Mouse (Mus musculus) hindbrain, embryonic 14.5 days (tissue): ENCODE results near the gene Vps26b. TPM values are rescaled to one million over a fixed set of nuclear protein-coding genes. Genes with fewer than 3 reads are reported as not detected.

Source experiments
- ATAC-seq: fragments of 200-750 bp; cut with Nextera tagmentation; 2 replicates; pipeline ENCODE4 v1.8.0; 2017; ENCODE audit warnings: moderate number of reproducible peaks, mild to moderate bottlenecking, moderate TSS enrichment, moderate library complexity; ENCODE audit not compliant: low FRiP score
- DNase-seq: peaks from one replicate; pipeline ENCODE4 v3.0.0-alpha.2; 2015; ENCODE audit warnings: low spot score
- H3K27ac ChIP-seq: fragments of 300-500 bp; sonication (generic); 2 replicates; pipeline ENCODE4 v1.5.1; 2014; ENCODE audit warnings: mild to moderate bottlenecking, moderate library complexity
- H3K27me3 ChIP-seq: fragments of 300-500 bp; sonication (generic); 2 replicates; pipeline ENCODE4 v1.6.1; 2014; ENCODE audit warnings: mild to moderate bottlenecking, low read length, mixed read lengths; ENCODE audit not compliant: control insufficient read depth, insufficient read depth
- H3K36me3 ChIP-seq: fragments of 300-500 bp; sonication (generic); replicated peaks from 2 replicates; pipeline ENCODE4 v1.6.1; 2014; ENCODE audit not compliant: control insufficient read depth, insufficient read depth
- H3K4me1 ChIP-seq: fragments of 300-500 bp; sonication (generic); replicated peaks from 2 replicates; pipeline ENCODE4 v1.6.1; 2014; ENCODE audit warnings: antibody characterized with exemption, low read length, mixed read lengths; ENCODE audit not compliant: control insufficient read depth, insufficient read depth
- H3K4me2 ChIP-seq: fragments of 300-500 bp; sonication (generic); replicated peaks from 2 replicates; pipeline ENCODE4 v1.6.1; 2014; ENCODE audit warnings: mild to moderate bottlenecking, moderate library complexity
- H3K4me3 ChIP-seq: fragments of 300-500 bp; sonication (generic); replicated peaks from 2 replicates; pipeline ENCODE4 v1.5.1; 2014; ENCODE audit warnings: mild to moderate bottlenecking, low read length
- H3K9ac ChIP-seq: fragments of 300-500 bp; sonication (generic); 2 replicates; pipeline ENCODE4 v1.6.1; 2014
- H3K9me3 ChIP-seq: fragments of 300-500 bp; sonication (generic); 2 replicates; pipeline ENCODE4 v1.6.1; 2016; ENCODE audit warnings: low read length; ENCODE audit not compliant: control insufficient read depth
- WGBS: fragments of 180-500 bp; shearing (Covaris S2); extraction: QIAGEN DNeasy Blood & Tissue Kit; methylation state at CpG from one replicate; pipeline ENCODE4 v1.1.7; 2014; 5-methylcytosine and 5-hydroxymethylcytosine counted together
- polyA plus RNA-seq: library from polyadenylated mRNA; unstranded; fragments of >200 nt; fragmentation: Nextera tagmentation; extraction: Ambion mirVana; gene quantifications from 2 replicates; pipeline ENCODE4 v1.2.1, GENCODE M21; 2014

Gene Vps26b
- polyA plus RNA-seq, 1 experiment from 2014 or later, result 99.2 TPM

DNA sequence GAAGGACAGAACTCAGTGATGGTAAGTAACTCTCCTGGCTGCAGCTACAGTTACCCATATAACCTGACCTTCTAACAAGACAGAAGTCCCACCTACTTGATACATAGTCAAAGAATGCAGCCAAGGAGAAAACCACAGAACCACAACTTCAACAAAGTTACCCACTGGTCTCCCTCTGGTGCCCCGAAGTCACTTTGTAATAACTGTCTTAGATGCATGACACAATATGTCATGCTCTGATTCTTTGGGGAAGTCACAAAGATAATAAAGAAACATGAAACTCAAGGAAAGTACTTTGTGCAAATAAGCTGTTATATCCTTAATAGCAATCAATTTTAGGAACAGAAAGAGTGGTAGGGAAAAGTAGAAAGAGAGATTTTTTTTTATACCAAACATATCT lies 3.2 kb downstream of the Vps26b start:
- 92% methylated on average over 1 of the region's 1 CpGs for WGBS

DNA sequence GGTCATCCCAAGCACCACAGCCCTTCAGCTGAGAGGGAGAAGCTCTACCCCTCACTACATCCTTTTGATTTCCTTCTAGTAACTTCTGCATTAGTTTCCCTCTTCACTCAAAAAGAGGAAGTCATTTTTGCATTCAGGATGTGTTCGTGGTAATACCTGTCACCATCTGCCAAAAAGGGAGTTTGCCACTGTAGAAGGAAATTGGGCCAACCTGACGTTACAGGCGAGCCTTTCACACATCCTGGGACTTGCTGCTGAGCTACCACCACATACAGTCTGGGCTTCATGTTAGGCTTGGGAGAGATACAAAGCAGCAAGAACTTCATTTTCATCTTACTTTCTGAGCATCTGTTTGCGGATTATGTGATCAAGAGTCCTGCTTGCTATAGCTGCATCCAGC lies 6.2 kb downstream of the Vps26b start:
- Histone ChIP-seq H3K27me3 (no peaks in the 10 kb centered on the region), H3K4me1 (peaks cover 26% of the 10 kb centered on the region), H3K4me2 (no peak overlapping the region), H3K9me3 (no peaks in the 10 kb centered on the region), H3K27ac (no peak overlapping the region), H3K36me3 (peaks cover 38% of the 10 kb centered on the region), H3K4me3 (no peak overlapping the region), H3K9ac (no peak overlapping the region)
- no peak for DNase-seq
- 90% methylated on average over 4 of the region's 4 CpGs for WGBS
- no peak for ATAC-seq

More for the DNA sequence above, 3.2 kb downstream of the Vps26b start:
- DNase-seq (no peak), ATAC-seq (no peak)
- peak overlapping the region; percentile 80 for H3K4me2 ChIP-seq
- H3K4me1 ChIP-seq, result peaks cover 37% of the 10 kb centered on the region
- H3K9ac ChIP-seq, result 0 out of 2 replicates have a peak overlapping the region, but pooled peaks have one; percentile 87
- H3K4me3 ChIP-seq, result no peak overlapping the region; the same call in 1 of the 2 replicates
- H3K36me3 ChIP-seq, result peaks cover 26% of the 10 kb centered on the region; the same call in 1 of the 2 replicates
- H3K27ac ChIP-seq, result no peak overlapping the region
- no peaks in the 10 kb centered on the region for H3K9me3 ChIP-seq
- no peaks in the 10 kb centered on the region for H3K27me3 ChIP-seq

DNA sequence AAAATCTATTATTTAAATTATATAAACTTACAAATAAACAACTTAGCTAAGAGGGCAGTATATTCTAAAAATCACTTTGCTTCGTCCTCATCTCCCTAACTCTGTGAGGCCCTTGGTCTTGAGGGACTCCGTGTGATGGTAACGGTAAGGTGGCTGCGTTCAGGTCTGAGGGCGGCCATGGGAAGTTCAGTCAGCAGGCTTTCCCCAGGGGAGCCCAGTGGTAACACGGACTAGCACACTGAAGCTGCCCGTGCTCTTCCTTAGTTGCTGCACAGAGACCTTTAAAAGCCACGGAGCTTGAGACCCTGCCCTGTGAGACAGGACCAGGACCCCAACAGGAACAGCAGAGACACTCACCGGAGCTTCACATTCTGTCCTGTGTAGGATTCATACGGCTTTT lies 10.9 kb downstream of the Vps26b start:
- 95% methylated on average over 10 of the region's 10 CpGs for WGBS
- Histone ChIP-seq H3K27me3 (no peaks in the 10 kb centered on the region), H3K27ac (no peak overlapping the region), H3K4me2 (no peak overlapping the region), H3K9ac (no peak overlapping the region), H3K4me1 (no peaks in the 10 kb centered on the region), H3K4me3 (no peak overlapping the region), H3K36me3 (peaks cover 67% of the 10 kb centered on the region), H3K9me3 (no peaks in the 10 kb centered on the region)
- ATAC-seq, result no peak
- DNase-seq, result no peak

DNA sequence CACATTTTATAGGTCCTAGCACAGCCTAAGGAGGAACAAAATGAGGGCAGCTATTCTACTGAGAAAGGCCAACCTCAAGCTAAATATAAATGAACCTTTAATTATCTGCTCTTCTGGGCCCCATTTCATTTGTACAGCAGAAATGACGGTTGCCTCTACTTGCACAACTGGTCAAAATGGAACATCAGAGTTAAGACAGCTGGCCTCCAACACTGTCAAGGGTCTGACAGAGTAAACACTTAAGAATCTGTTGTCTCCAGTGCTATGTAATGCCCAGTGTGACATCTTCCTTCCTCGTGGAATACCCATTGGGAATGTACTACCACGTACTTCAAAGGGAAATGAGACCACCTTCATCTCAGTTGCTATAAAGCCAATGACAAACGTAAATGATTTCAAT lies 18.3 kb downstream of the Vps26b start:
- H3K9me3 ChIP-seq, result no peaks in the 10 kb centered on the region
- H3K27ac ChIP-seq, result no peak overlapping the region
- H3K4me3 ChIP-seq, result no peak overlapping the region
- no peak for ATAC-seq
- WGBS, result 93% methylated on average over 4 of the region's 4 CpGs
- peaks cover 98% of the 10 kb centered on the region for H3K36me3 ChIP-seq
- H3K4me1 ChIP-seq, result no peaks in the 10 kb centered on the region
- DNase-seq, result no peak
- no peaks in the 10 kb centered on the region for H3K27me3 ChIP-seq
- H3K4me2 ChIP-seq, result no peak overlapping the region
- H3K9ac ChIP-seq, result no peak overlapping the region

GRCm38 (mm10) chr9:27009231-27009630 lies 20.6 kb downstream of the Vps26b start:
- no peaks in the 10 kb centered on the region for H3K4me1 ChIP-seq
- H3K9me3 ChIP-seq, result no peaks in the 10 kb centered on the region
- H3K4me2 ChIP-seq, result no peak overlapping the region
- H3K27ac ChIP-seq, result no peak overlapping the region
- H3K36me3 ChIP-seq, result peaks cover 98% of the 10 kb centered on the region
- H3K27me3 ChIP-seq, result no peaks in the 10 kb centered on the region
- 90% methylated on average over 5 of the region's 5 CpGs for WGBS
- H3K9ac ChIP-seq, result no peak overlapping the region
- DNase-seq (no peak), ATAC-seq (no peak)
- H3K4me3 ChIP-seq, result no peak overlapping the region

GRCm38 (mm10) chr9:27006866-27007265 lies 23.0 kb downstream of the Vps26b start:
- 91% methylated on average over 5 of the region's 5 CpGs for WGBS
- no peak for ATAC-seq
- Histone ChIP-seq H3K4me3 (no peak overlapping the region), H3K9ac (no peak overlapping the region), H3K36me3 (peaks cover 84% of the 10 kb centered on the region), H3K4me1 (no peaks in the 10 kb centered on the region), H3K27me3 (no peaks in the 10 kb centered on the region), H3K9me3 (no peaks in the 10 kb centered on the region), H3K4me2 (no peak overlapping the region), H3K27ac (no peak overlapping the region)
- no peak for DNase-seq

DNA sequence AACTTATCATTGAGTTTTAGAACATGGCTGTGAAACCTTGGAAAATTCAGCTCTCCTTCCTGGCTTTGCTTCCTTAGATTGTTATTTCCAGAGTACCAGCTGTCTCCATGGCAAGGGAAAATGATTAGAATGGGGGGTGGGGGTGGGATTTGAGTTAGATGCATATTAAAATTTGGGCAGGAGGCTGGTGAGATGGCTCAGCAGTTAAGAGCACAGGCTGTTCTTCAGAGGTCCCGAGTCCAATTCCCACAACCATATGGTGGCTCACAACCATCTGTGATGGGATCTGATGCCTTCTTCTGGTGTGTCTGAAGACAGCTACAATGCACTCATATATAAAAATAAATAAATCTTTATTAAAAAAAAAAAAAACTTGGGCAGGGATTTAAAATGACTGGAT lies 23.9 kb downstream of the Vps26b start:
- ATAC-seq (no peak), DNase-seq (no peak)
- H3K27me3 ChIP-seq, result no peaks in the 10 kb centered on the region
- no peaks in the 10 kb centered on the region for H3K9me3 ChIP-seq
- peaks cover 8% of the 10 kb centered on the region for H3K4me1 ChIP-seq
- no peak overlapping the region for H3K4me2 ChIP-seq
- no peak overlapping the region for H3K27ac ChIP-seq
- no peak overlapping the region for H3K9ac ChIP-seq
- no peak overlapping the region for H3K4me3 ChIP-seq
- peaks cover 75% of the 10 kb centered on the region for H3K36me3 ChIP-seq
- WGBS, result 65% methylated on average over 1 of the region's 1 CpGs

- no peaks in the 10 kb centered on the region for H3K27me3 ChIP-seq
- H3K27ac ChIP-seq, result no peak overlapping the region; the same call in 1 of the 2 replicates
- peaks cover 70% of the 10 kb centered on the region for H3K36me3 ChIP-seq
- H3K9me3 ChIP-seq, result no peaks in the 10 kb centered on the region
- no peak overlapping the region for H3K4me3 ChIP-seq
- H3K9ac ChIP-seq, result no peak overlapping the region
- peaks cover 15% of the 10 kb centered on the region for H3K4me1 ChIP-seq
- WGBS, result 85% methylated on average over 3 of the region's 3 CpGs
- ATAC-seq (no peak), DNase-seq (no peak)
- no peak overlapping the region for H3K4me2 ChIP-seq
Observed at GRCm38 (mm10) chr9:27005231-27005630, 24.6 kb downstream of the Vps26b start.

DNA sequence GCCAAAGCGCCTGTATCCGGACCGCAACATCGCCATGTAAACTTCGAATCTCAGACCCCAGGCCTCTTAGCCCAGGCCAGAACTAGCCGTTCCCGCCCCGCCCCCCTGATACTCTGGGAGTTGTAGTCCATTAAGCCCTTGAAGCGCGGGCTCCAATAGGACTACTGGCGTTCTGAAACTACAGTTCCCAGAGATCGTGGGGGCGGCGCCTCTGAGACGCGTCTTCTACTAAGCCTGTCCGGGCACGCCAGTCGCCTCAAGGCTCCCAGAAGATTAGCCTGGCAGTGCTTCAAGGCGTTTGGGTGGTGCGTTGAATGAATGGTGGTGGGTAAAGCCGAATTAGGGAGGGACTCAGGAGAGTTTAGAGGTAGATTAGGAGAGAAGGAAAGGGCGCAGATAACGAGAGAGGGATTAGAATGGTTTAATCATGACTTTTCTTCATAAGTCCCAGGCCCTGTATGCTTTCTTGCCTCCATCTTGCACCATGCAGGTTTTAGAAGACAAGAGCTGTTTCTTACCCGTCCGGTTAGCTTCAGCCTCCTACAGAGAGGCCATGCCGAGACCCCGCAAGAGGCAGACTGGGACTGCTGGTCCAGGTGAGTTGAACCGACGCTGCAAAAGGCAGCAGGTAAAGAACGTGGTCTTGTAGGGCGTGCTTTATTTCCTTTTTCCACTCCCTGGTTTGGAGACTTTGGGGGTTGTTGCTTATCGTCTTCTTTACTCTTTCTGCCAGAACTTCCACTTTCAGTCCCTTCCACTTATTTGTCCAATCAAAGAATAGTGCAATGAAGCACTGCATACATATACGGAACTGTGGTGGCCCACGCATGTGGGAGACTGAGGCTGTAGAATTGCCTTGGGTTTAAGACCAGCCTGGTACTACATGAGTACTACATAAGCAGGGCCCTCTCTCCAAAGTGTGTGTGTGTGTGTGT lies 30.1 kb downstream of the Vps26b start, which contains the start of the genes Acad8 and Thyn1:
Gene Acad8 (minus strand): TSS at position 106 of the 935 bp plus-strand sequence.
Gene Thyn1 (plus strand): TSS at position 250 of the 935 bp plus-strand sequence.
- H3K27ac ChIP-seq, result peak within 1 kb of the TSS; percentile 75
- peaks cover 15% of the 10 kb centered on the region for H3K36me3 ChIP-seq
- 1% methylated on average over 35 of the region's 35 CpGs for WGBS
- DNase-seq, result peak; percentile 95
- peak within 1 kb of the TSS; percentile 77 for H3K4me3 ChIP-seq
- H3K4me2 ChIP-seq, result peak within 1 kb of the TSS; percentile 88
- no peaks in the 10 kb centered on the region for H3K27me3 ChIP-seq
- H3K4me1 ChIP-seq, result peaks cover 17% of the 10 kb centered on the region
- H3K9me3 ChIP-seq, result no peaks in the 10 kb centered on the region
- peak; percentile 99 for ATAC-seq
- H3K9ac ChIP-seq, result peak within 1 kb of the TSS; percentile 86
